Mouse (Mus musculus): ENCODE measurements at regions not wholly inside any gene's neighbourhood (a gene's known extent, or its start where the extent isn't known, plus 50 kb on each side); places are given as distances from the start of the nearest gene placed in this dataset.

GRCm38 (mm10) chr13:52021150-52021549, 174.7 kb downstream of the Gadd45g start:
- DNase-seq = no peak

- DNase-seq = no peak
Observed at GRCm38 (mm10) chr13:52021828-52022227, 175.3 kb downstream of the Gadd45g start.

- DNase-seq = no peak
Observed at GRCm38 (mm10) chr13:52022529-52022928, 176.1 kb downstream of the Gadd45g start.

- no peak for DNase-seq
Observed at GRCm38 (mm10) chr13:52024349-52024748, 177.9 kb downstream of the Gadd45g start.

GRCm38 (mm10) chr13:52024832-52025481, 178.5 kb downstream of the Gadd45g start:
- DNase-seq = no peak

- no peak for DNase-seq
Observed at GRCm38 (mm10) chr13:52025482-52025848, 179.0 kb downstream of the Gadd45g start.

- no peak for DNase-seq
Observed at GRCm38 (mm10) chr13:52026291-52026690, 179.8 kb downstream of the Gadd45g start.

- no peak for DNase-seq
Observed at GRCm38 (mm10) chr13:52029868-52030422, 183.5 kb downstream of the Gadd45g start.

- DNase-seq = no peak
Observed at GRCm38 (mm10) chr13:52031465-52031864, 185.0 kb downstream of the Gadd45g start.

- DNase-seq = no peak
Observed at GRCm38 (mm10) chr13:52035731-52036130, 189.3 kb downstream of the Gadd45g start.

- no peak for DNase-seq
Observed at GRCm38 (mm10) chr13:52036351-52036750, 189.9 kb downstream of the Gadd45g start.

GRCm38 (mm10) chr13:52037218-52037617, 190.7 kb downstream of the Gadd45g start:
- no peak for DNase-seq

- DNase-seq = no peak
Observed at GRCm38 (mm10) chr13:52041467-52042421, 195.3 kb downstream of the Gadd45g start.

- DNase-seq = no peak
Observed at GRCm38 (mm10) chr13:52042867-52043266, 196.4 kb downstream of the Gadd45g start.

GRCm38 (mm10) chr13:52043916-52044315, 197.4 kb downstream of the Gadd45g start:
- DNase-seq = no peak

GRCm38 (mm10) chr13:52045349-52045748, 198.9 kb downstream of the Gadd45g start:
- DNase-seq = no peak

GRCm38 (mm10) chr13:52046020-52046419, 199.5 kb downstream of the Gadd45g start:
- DNase-seq = no peak

- DNase-seq = no peak
Observed at GRCm38 (mm10) chr13:52046700-52047099, 200.2 kb downstream of the Gadd45g start.

- DNase-seq = no peak
Observed at GRCm38 (mm10) chr13:52047937-52048336, 201.5 kb downstream of the Gadd45g start.

GRCm38 (mm10) chr13:52048777-52049176, 202.3 kb downstream of the Gadd45g start:
- DNase-seq = no peak

- DNase-seq = no peak
Observed at GRCm38 (mm10) chr13:52049249-52049648, 202.8 kb downstream of the Gadd45g start.

GRCm38 (mm10) chr13:52055741-52056140, 209.3 kb downstream of the Gadd45g start:
- DNase-seq = no peak

GRCm38 (mm10) chr13:52057456-52057855, 211.0 kb downstream of the Gadd45g start:
- DNase-seq = no peak

Data from right cerebral cortex, adult 18-20 months (tissue).